Mouse (Mus musculus) frontal cortex, postnatal 25 days (tissue): Measurements from ENCODE around the gene Rplp2.

ENCODE experiments used
- DNase-seq, 2 experiments: peaks; one replicate each; pipeline ENCODE4 v3.0.0; 2022; ENCODE audit warnings: low spot score in 2 of 2

The Rplp2 gene

DNA sequence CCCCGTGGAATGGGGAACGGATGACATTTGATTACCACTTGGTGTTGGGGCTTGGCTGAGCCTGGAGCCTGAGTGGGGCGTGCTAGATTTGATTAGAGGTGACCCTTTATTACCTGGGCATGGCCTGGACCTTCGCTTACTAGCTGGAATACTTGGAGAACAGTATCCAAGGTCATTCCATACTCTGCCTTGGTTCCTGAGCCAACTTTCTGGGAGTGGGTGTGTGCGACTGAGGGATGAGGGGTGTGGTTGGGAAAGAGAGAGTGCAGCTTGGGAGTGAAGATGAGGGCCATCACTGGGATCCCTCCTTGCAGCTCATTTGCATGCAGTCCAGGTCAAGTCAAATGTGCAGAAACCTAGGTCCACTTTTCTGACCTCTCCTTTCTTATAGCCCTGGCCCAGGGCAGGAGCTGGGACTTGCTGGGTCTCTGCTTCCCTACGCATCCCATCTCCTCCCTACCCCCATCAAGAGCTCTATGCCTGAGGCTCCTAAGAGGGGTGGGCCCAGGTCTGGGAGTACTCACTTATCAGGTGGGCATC lies 36.0 kb downstream of the Rplp2 start:
- no peak for DNase-seq

DNA sequence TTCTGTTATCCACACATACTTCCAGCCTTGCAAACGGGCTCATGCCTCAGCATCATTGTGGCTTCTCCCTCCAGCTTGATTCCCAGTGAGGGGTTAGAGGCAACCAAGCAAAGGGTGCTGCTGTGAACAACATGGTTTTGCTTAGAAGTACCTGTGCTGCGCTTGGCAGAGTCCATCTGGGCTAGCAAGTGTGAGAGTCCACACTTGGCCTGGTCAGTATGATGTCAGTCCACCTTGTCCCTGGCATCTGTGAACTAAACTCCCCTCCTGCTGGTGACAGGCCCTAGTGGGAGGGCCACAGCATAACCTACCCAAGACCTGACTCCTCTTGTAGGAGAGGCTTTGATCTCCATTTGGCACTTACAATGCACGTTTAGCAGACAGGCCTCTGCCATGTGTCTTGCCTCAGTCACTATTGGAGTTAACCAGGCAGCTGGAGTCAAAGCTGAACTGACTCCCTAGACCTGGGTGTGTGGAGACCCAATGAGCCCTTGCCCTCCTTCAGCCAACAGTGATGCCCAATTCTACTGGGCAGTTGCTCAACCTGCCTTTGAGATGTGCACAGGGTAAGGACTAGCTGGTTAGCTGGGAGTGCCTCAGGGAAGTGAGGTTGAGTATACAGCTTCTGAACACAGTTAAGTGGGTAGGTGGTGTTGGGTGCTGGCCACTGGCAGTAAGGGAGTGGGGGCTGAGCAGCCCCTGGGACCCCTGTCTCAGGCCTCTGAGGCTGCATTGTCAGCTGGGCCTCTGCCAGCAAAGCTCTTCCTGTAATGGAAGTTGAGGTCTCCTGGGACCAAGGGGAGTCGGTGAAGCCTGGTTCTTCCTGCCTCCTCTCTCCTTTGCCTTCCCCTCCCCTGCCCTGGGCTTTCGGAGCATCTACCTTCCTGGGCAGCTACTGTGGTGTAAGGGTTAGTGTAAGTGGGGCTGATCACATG lies 37.3 kb downstream of the Rplp2 start:
- no peak for DNase-seq

- no peak for DNase-seq
Measured at GRCm38 (mm10) chr7:141485186-141485585, 38.0 kb downstream of the Rplp2 start.

- DNase-seq = no peak
Measured at GRCm38 (mm10) chr7:141485606-141486005, 38.4 kb downstream of the Rplp2 start.

GRCm38 (mm10) chr7:141486239-141486638 lies 39.1 kb downstream of the Rplp2 start:
- DNase-seq = no peak

DNA sequence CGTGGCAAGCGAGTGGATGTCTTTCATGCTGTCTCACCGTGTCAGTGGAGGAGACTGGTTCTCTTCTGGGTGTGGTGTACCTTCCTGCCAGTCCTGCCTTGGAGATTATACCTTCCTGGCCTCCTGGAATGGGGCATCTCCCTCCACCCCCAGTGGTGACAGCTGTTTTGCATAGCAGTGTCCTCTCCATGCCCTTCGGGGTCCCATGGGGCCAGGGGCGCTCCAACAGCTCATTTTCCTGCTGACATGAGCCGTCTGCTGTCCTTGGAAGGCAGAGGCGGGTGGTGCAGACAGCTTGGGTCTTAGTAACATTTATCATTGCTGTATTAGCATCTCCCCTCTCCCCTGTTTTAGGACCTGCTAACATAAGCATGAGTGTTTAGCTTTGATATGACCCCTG lies 40.0 kb downstream of the Rplp2 start:
- DNase-seq = no peak

GRCm38 (mm10) chr7:141491151-141491550 lies 44.0 kb downstream of the Rplp2 start:
- DNase-seq = no peak

GRCm38 (mm10) chr7:141492738-141493137 lies 45.6 kb downstream of the Rplp2 start:
- DNase-seq = no peak

GRCm38 (mm10) chr7:141493729-141494128 lies 46.6 kb downstream of the Rplp2 start:
- DNase-seq = no peak

- no peak for DNase-seq
Measured at GRCm38 (mm10) chr7:141495379-141495778, 48.2 kb downstream of the Rplp2 start.

DNA sequence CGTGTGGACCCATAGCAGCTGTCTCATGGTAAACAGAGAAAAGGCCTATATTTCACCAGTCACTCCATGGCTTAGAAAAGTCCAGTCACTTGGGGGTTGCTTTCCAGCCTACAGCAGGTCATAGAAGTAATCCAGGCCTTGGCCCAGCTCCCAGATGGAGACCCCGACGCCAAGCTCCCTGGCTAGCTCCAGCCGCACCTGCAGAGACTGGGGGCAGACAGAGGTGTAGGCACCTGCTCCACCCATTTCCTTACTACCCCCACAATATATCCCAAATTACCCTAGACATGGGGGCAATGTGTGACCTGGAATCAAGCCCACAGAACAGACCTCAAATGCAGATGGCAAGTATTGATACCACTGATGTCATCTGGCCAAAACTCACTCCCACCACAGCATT lies 48.8 kb downstream of the Rplp2 start:
- DNase-seq = no peak

GRCm38 (mm10) chr7:141497600-141497999 lies 50.4 kb downstream of the Rplp2 start:
- no peak for DNase-seq
